Mouse (Mus musculus): Measurements from ENCODE around the gene Sult4a1.
"Not testable (repeated sequence)": the region's sequence is repeated elsewhere in the genome, so short reads cannot be mapped to it uniquely, and the experiment has no call there.

DNA sequence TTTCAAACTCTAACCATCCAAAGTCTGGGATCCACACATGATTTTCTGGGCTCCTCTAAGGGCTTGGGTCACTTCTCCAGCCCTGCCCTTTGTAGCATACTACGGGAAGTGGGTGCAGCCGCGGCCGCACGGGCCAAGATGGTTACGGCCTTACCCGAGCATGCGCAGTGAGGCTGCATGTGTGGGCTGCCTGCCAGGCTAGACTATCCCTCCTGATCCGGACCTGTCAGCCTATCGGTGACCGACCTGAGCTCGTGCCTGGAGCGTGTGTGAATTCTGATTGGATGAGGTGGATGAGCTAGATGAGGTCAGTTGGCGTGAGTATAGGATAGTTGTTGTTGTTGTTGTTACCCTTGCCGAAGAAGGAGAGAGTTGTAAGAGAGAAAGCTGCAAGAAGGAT lies 8.0 kb downstream of the Sult4a1 start:
- not testable (repeated sequence) for TF ChIP-seq GATA1 (IDR thresholded peaks at IDR 0.05; ENCODE audit: borderline replicate concordance, low read length); FLI1 (IDR thresholded peaks at IDR 0.05; ENCODE audit: low read length)
